Mouse (Mus musculus) thymus, adult 2 months (tissue): Measurements from ENCODE around the gene Ecpas.

Experiments used
- CTCF ChIP-seq: fragments of 200-500 bp; IDR thresholded peaks from 2 replicates; pipeline ENCODE4 v1.5.1; 2012; ENCODE audit warnings: mild to moderate bottlenecking, control low read depth, low read length, moderate library complexity, borderline replicate concordance; ENCODE audit not compliant: control insufficient read depth, poor library complexity, insufficient read depth; ENCODE audit errors: extremely low read depth
- POLR2A ChIP-seq: fragments of 200-500 bp; IDR thresholded peaks from 2 replicates; pipeline ENCODE4 v1.6.1; 2012; ENCODE audit warnings: mild to moderate bottlenecking, low read length, control low read depth, moderate library complexity; ENCODE audit not compliant: control insufficient read depth, poor library complexity, insufficient read depth; ENCODE audit errors: extremely low read depth

DNA sequence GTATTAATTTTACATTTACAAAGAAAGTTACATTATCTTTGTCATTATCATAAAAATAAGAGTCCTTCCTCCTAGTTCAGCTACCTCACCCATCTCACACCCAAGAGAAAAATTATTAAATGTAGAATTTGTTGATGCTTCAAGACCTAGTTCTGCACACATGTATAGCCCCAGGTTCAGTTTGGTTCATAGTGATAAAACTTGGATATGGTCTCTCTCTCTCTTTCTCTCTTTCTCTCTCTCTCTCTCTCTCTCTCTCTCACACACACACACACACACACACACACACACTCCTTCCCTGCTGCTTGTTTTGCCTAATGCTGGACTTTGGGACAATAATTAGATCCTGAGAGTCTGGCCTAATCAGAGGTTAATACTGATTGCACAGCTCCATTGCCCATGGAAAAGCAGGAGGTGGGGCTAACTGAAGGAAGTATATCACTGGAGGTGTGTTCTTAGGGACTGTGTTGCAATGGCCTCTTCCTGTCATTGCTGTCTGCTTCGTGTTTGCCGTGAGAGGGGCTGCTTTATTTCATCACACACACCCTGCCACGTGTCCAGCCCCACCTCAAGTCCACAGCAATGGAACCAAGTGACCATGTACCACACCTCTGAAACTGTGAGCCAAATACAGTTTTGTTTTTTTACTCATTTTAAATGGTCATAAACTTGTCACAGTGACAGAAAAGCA, 932 bp upstream of the Ecpas start:
- TF ChIP-seq CTCF (no peak), POLR2A (no peak)
